Mouse (Mus musculus): ENCODE measurements around the gene Odf3l1.

Odf3l1 gene

GRCm38 (mm10) chr9:56844644-56845043 lies 19.8 kb downstream of the Odf3l1 start:
- DNase-seq (ENCODE audit: low spot score) = no peak

GRCm38 (mm10) chr9:56843679-56844188 lies 20.7 kb downstream of the Odf3l1 start:
- DNase-seq (ENCODE audit: low spot score) = peak; percentile 81

- DNase-seq (ENCODE audit: low spot score) = no peak
Observed at GRCm38 (mm10) chr9:56842303-56842719, 22.2 kb downstream of the Odf3l1 start.

- DNase-seq (ENCODE audit: low spot score) = no peak
Observed at GRCm38 (mm10) chr9:56841864-56842263, 22.6 kb downstream of the Odf3l1 start.

GRCm38 (mm10) chr9:56840721-56841120 lies 23.8 kb downstream of the Odf3l1 start:
- no peak for DNase-seq (ENCODE audit: low spot score)

GRCm38 (mm10) chr9:56835152-56835551 lies 29.3 kb downstream of the Odf3l1 start:
- DNase-seq (ENCODE audit: low spot score) = no peak

GRCm38 (mm10) chr9:56832900-56833299 lies 31.6 kb downstream of the Odf3l1 start:
- DNase-seq (ENCODE audit: low spot score) = no peak

- no peak for DNase-seq (ENCODE audit: low spot score)
Observed at GRCm38 (mm10) chr9:56831904-56832303, 32.6 kb downstream of the Odf3l1 start.

- DNase-seq (ENCODE audit: low spot score) = no peak
Observed at GRCm38 (mm10) chr9:56830162-56830561, 34.3 kb downstream of the Odf3l1 start.

- DNase-seq (ENCODE audit: low spot score) = no peak
Observed at GRCm38 (mm10) chr9:56828841-56829240, 35.6 kb downstream of the Odf3l1 start.

GRCm38 (mm10) chr9:56828146-56828545 lies 36.3 kb downstream of the Odf3l1 start:
- no peak for DNase-seq (ENCODE audit: low spot score)

GRCm38 (mm10) chr9:56825476-56826213 lies 38.8 kb downstream of the Odf3l1 start:
- DNase-seq (ENCODE audit: low spot score) = no peak

GRCm38 (mm10) chr9:56824900-56825299 lies 39.6 kb downstream of the Odf3l1 start:
- DNase-seq (ENCODE audit: low spot score) = peak; percentile 36

GRCm38 (mm10) chr9:56810916-56811315 lies 53.6 kb downstream of the Odf3l1 start:
- no peak for DNase-seq (ENCODE audit: low spot score)

GRCm38 (mm10) chr9:56807990-56808389 lies 56.5 kb downstream of the Odf3l1 start:
- DNase-seq (ENCODE audit: low spot score) = no peak

- no peak for DNase-seq (ENCODE audit: low spot score)
Observed at GRCm38 (mm10) chr9:56803146-56803545, 61.3 kb downstream of the Odf3l1 start.

All from adipocyte (in vitro differentiated cells).